Mouse (Mus musculus) heart, postnatal 0 days (tissue): ENCODE results near the gene Ngrn. TPM values are rescaled to one million over a fixed set of nuclear protein-coding genes. Genes with fewer than 3 reads are reported as not detected.

Source experiments
- ATAC-seq: fragments of 200-750 bp; cut with Nextera tagmentation; 2 replicates; pipeline ENCODE4 v1.8.0; 2017; ENCODE audit warnings: low read depth, moderate number of reproducible peaks, moderate library complexity; ENCODE audit not compliant: insufficient read depth
- DNase-seq: peaks from one replicate; pipeline ENCODE4 v3.0.0-alpha.2; 2016; ENCODE audit warnings: low spot score
- H3K27ac ChIP-seq: fragments of 300-500 bp; sonication (generic); 2 replicates; pipeline ENCODE4 v1.5.1; 2014; ENCODE audit warnings: low read depth, mild to moderate bottlenecking
- H3K27me3 ChIP-seq: fragments of 300-500 bp; sonication (generic); 2 replicates; pipeline ENCODE4 v1.6.1; 2014; ENCODE audit warnings: low read length, mixed read lengths; ENCODE audit not compliant: control insufficient read depth, insufficient read depth
- H3K36me3 ChIP-seq: fragments of 300-500 bp; sonication (generic); replicated peaks from 2 replicates; pipeline ENCODE4 v1.6.1; 2014; ENCODE audit warnings: low read length, mixed read lengths; ENCODE audit not compliant: control insufficient read depth, insufficient read depth
- H3K4me1 ChIP-seq: fragments of 300-500 bp; sonication (generic); 2 replicates; pipeline ENCODE4 v1.6.1; 2014; ENCODE audit warnings: antibody characterized with exemption; ENCODE audit not compliant: control insufficient read depth, insufficient read depth
- H3K4me2 ChIP-seq: fragments of 300-500 bp; sonication (generic); 2 replicates; pipeline ENCODE4 v1.6.1; 2014; ENCODE audit warnings: low read depth, mild to moderate bottlenecking, low read length, moderate library complexity
- H3K4me3 ChIP-seq: fragments of 300-500 bp; sonication (generic); 2 replicates; pipeline ENCODE4 v1.5.1; 2014; ENCODE audit warnings: low read depth, low read length
- H3K9ac ChIP-seq: fragments of 300-500 bp; sonication (generic); replicated peaks from 2 replicates; pipeline ENCODE4 v1.6.1; 2014; ENCODE audit warnings: low read depth, low read length, mixed read lengths
- H3K9me3 ChIP-seq: fragments of 300-500 bp; sonication (generic); replicated peaks from 2 replicates; pipeline ENCODE4 v1.6.1; 2016; ENCODE audit warnings: low read length; ENCODE audit not compliant: control insufficient read depth
- CTCF ChIP-seq: IDR thresholded peaks from 2 replicates; pipeline ENCODE4 v1.5.1; 2016; ENCODE audit warnings: antibody characterized with exemption, control low read depth, low read depth
- EP300 ChIP-seq: IDR thresholded peaks from 2 replicates; pipeline ENCODE4 v1.6.1; 2016; ENCODE audit warnings: antibody characterized with exemption, low read depth
- WGBS: fragments of 180-500 bp; shearing (Covaris S2); extraction: QIAGEN DNeasy Blood & Tissue Kit; methylation state at CpG from one replicate; pipeline ENCODE4 v1.1.7; 2014; 5-methylcytosine and 5-hydroxymethylcytosine counted together
- polyA plus RNA-seq: library from polyadenylated mRNA; unstranded; fragments of >200 nt; fragmentation: Nextera tagmentation; extraction: Ambion mirVana; gene quantifications from 2 replicates; pipeline ENCODE4 v1.2.1, GENCODE M21; 2015
- total RNA-seq: library from RNA; depleted of rRNA; stranded (reverse); fragments of >200 nt; gene quantifications from 2 replicates; pipeline ENCODE4 v1.2.3, GENCODE M21; 2014; ENCODE audit warnings: low replicate concordance; rRNA removed

Gene Ngrn
- total and polyA plus RNA-seq, 2 experiments from 2014 or later: 14.0 to 35.8 TPM

GRCm38 (mm10) chr7:80310771-80311170 lies 49.8 kb downstream of the Ngrn start:
- DNase-seq (no peak), ATAC-seq (no peak)
- H3K9ac ChIP-seq: no peak overlapping the region
- no peaks in the 10 kb centered on the region for H3K9me3 ChIP-seq
- TF ChIP-seq EP300 (no peak), CTCF (no peak)
- no peaks in the 10 kb centered on the region for H3K4me1 ChIP-seq
- peaks cover 94% of the 10 kb centered on the region for H3K36me3 ChIP-seq
- no peaks in the 10 kb centered on the region for H3K27me3 ChIP-seq
- 77% methylated on average over 7 of the region's 7 CpGs for WGBS
- H3K4me2 ChIP-seq: no peak overlapping the region
- H3K27ac ChIP-seq: no peak overlapping the region
- no peak overlapping the region for H3K4me3 ChIP-seq

Other genes with a start within 250 kb of the Ngrn start
- 25.5 and 29.7 TPM in 2 replicates for gene Zfp710, start 236.4 kb upstream of the Ngrn start, total RNA-seq
- gene Zfp710, start 236.4 kb upstream of the Ngrn start, polyA plus RNA-seq: 7.5 TPM in 2 replicates
- gene Idh2, start 145.8 kb upstream of the Ngrn start, total RNA-seq: 3,422 and 3,660 TPM in 2 replicates
- 2,757 and 2,826 TPM in 2 replicates for gene Idh2, start 145.8 kb upstream of the Ngrn start, polyA plus RNA-seq
- gene Sema4b, start 74.4 kb upstream of the Ngrn start, total RNA-seq: 17.5 and 24.2 TPM in 2 replicates
- gene Sema4b, start 74.4 kb upstream of the Ngrn start, polyA plus RNA-seq: 10.5 and 11.7 TPM in 2 replicates
- 26.0 and 27.2 TPM in 2 replicates for gene Cib1, start 28.4 kb upstream of the Ngrn start, total RNA-seq
- gene Cib1, start 28.4 kb upstream of the Ngrn start, polyA plus RNA-seq: 57.2 and 57.4 TPM in 2 replicates
- gene Gdpgp1, start 28.4 kb upstream of the Ngrn start, total RNA-seq: 2.5 and 5.5 TPM in 2 replicates
- 2.0 and 2.3 TPM in 2 replicates for gene Gdpgp1, start 28.4 kb upstream of the Ngrn start, polyA plus RNA-seq
- 0.35 TPM in 1 of 2 replicates, not detected in the other for gene Ttll13, start 14.8 kb upstream of the Ngrn start, total RNA-seq
- gene Ttll13, start 14.8 kb upstream of the Ngrn start, polyA plus RNA-seq: 0.51 and 0.98 TPM in 2 replicates
- 8.0 and 8.7 TPM in 2 replicates for gene Vps33b, start 8.4 kb downstream of the Ngrn start, total RNA-seq
- 3.6 and 3.9 TPM in 2 replicates for gene Vps33b, start 8.4 kb downstream of the Ngrn start, polyA plus RNA-seq
- 59.9 and 98.0 TPM in 2 replicates for gene Prc1, start 33.2 kb downstream of the Ngrn start, total RNA-seq
- gene Prc1, start 33.2 kb downstream of the Ngrn start, polyA plus RNA-seq: 46.1 and 49.4 TPM in 2 replicates
- 3.7 and 7.6 TPM in 2 replicates for gene Rccd1, start 63.2 kb downstream of the Ngrn start, total RNA-seq
- gene Rccd1, start 63.2 kb downstream of the Ngrn start, polyA plus RNA-seq: 2.9 and 3.1 TPM in 2 replicates
- gene Unc45a, start 79.8 kb downstream of the Ngrn start, total RNA-seq: 21.6 and 44.5 TPM in 2 replicates
- gene Unc45a, start 79.8 kb downstream of the Ngrn start, polyA plus RNA-seq: 11.0 and 12.5 TPM in 2 replicates
- gene Hddc3, start 81.9 kb downstream of the Ngrn start, total RNA-seq: 19.8 and 28.5 TPM in 2 replicates
- gene Hddc3, start 81.9 kb downstream of the Ngrn start, polyA plus RNA-seq: 14.5 and 17.8 TPM in 2 replicates
- 30.2 and 55.2 TPM in 2 replicates for gene Man2a2, start 110.2 kb downstream of the Ngrn start, total RNA-seq
- 7.2 and 7.7 TPM in 2 replicates for gene Man2a2, start 110.2 kb downstream of the Ngrn start, polyA plus RNA-seq
- 13.5 and 23.1 TPM in 2 replicates for gene Fes, start 126.7 kb downstream of the Ngrn start, total RNA-seq
- gene Fes, start 126.7 kb downstream of the Ngrn start, polyA plus RNA-seq: 9.2 and 9.7 TPM in 2 replicates
- 67.6 and 79.0 TPM in 2 replicates for gene Furin, start 144.2 kb downstream of the Ngrn start, total RNA-seq
- 16.9 and 18.9 TPM in 2 replicates for gene Furin, start 144.2 kb downstream of the Ngrn start, polyA plus RNA-seq